Mouse (Mus musculus) 3134 (cell line): ENCODE measurements around the gene Lbp.
A peak's percentile ranks its signal among the peaks of the same experiment; 100 is the strongest.

Source experiments
- DNase-seq: peaks from one replicate; pipeline ENCODE4 v3.0.0-alpha.2; 2011; ENCODE audit warnings: low spot score; ENCODE audit not compliant: insufficient read length; ENCODE audit errors: extremely low read depth

Lbp gene

DNA sequence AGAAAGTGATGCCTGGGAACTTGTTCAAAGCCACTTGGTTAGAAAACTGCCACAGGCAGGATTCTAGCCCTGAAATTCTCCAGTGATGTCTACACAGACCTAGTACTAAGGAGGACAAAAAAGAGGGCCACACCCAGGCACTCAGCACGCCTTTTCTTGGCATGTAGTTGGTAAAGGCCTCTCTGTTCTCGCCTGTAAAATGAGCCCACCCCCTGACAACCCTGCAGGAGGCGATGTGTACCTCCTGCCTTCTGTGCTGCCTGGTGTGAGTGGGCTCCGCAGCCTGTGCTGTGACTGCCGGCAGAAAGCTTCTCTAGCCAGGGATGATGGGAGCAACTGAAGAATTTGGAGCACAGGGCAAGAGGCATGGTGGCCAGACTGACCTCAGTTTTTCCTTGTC is 2.0 kb downstream of the Lbp start:
- DNase-seq: no peak

DNA sequence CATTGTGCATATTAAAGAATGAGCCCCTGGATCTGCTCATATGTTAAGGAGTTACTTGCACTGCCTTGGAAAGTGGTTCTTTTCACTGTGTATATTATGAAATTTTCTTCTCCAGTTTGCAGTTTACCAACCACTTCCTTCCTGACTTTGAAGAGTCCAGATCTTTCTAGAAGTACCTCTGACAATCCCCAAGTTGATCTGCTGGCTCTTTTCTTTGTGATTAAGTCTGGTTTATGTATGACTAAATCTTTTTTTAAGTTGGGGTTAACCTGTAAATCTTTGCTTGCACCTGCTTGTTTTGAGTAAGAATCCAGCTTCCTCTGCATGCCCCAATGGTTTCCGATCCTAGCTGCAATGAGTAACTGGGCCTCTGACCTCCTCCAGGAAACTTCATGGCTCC is 6.8 kb downstream of the Lbp start:
- DNase-seq: no peak

DNA sequence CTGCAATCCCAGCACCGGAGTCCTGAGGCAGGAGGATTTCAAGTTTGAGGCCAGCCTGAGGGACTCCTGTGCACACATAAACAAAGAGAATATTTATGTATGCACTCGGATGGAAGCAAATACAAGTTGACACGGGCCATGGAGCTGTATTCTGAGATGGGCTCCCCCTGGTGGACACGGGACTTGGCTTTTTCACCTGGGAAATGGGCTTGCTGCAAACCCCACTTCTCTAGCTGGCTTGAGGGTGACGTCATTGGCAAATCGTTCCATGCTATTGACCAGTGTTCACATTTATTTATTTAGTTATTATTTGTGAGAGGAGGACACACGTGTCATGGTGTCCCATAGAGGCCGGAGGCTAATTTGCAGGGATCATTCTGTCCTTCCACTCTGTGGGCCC is 10.1 kb downstream of the Lbp start:
- DNase-seq: peak; percentile 15

DNA sequence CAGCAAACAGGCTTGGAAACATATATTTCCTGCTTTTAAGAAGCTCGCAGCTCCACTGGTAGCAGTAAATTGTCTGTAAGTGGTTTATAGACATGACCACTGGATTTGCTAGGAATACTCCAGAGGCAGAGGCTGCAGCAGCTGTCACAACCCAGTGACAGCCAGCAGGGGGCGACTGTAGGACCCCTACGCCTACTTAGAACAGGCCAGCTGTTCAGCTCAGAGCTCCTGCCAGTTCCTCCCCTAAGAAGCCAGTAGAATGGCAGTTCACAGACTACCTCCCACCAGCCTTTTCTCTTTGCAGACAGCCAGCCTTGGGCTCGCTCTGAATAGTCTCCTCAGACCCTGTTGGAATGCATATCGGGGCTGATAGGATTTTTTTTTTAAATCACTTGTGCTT is 10.7 kb downstream of the Lbp start:
- peak; percentile 41 for DNase-seq

DNA sequence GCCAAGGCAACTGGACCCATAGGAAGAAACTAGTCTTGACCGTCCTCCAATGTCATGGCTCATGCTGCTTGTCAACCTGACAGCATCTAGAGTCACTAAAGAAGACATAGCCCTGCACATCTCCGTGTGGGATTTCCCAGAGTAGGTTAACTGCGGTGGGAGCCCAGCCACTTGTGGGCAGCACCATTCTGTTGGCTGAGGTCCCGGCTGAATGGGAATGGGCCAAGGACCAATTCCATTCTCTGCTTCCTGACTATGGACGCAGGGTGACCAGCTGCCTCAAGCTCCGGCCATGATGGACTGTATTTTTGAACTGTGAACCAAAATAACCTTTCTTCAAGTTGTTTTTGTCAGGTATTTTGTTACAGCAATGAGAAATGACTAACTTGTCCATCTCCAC is 15.3 kb downstream of the Lbp start:
- DNase-seq: no peak

DNA sequence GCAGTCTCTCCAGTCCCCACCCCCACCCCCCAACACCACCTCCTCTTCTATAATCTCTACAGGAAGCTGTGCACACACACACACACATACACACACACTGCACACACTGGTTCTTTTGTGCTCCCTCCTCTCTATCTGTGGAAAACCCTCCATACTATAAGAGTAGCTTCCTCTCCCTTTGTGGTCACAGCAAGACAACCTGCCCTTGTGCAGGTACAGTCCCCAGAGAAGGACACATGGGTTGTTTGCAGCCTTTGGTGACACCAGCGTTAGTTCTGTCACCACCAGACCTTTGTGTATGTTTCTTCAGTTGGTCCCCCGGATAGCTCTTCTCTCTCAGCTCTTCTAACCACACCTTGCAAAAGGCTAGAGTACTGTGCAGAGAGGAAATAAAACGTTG is 16.6 kb downstream of the Lbp start:
- no peak for DNase-seq

DNA sequence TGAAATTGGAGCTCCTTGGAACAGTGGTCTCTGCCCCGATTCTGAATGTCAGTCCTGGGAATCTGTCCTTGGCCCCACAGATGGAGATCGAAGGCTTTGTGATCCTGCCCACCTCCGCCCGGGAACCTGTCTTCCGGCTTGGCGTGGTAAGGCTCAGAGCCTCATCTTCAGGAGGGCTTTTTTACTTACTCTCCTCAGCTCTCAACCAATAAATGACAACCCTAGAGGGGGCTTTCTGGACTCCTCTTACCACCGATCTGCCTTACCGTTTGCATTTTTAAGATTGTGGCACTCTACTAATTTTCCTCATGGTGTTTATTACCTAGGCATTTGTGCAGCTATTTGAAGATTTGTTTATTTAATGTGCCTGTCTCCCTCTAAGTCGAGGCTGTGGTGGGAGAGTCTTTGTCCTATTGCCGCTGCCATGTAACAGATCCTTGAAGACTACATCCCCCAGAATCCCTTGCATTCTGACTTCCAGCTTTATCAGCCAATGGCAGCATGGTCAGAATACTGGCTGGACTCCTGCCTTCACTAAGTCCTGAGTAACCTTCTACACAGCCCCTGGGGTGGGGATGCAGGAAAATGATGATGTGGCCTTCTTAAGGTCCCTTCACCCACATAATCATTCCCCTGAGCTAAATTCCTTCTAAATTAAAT is 18.4 kb downstream of the Lbp start:
- DNase-seq: no peak

DNA sequence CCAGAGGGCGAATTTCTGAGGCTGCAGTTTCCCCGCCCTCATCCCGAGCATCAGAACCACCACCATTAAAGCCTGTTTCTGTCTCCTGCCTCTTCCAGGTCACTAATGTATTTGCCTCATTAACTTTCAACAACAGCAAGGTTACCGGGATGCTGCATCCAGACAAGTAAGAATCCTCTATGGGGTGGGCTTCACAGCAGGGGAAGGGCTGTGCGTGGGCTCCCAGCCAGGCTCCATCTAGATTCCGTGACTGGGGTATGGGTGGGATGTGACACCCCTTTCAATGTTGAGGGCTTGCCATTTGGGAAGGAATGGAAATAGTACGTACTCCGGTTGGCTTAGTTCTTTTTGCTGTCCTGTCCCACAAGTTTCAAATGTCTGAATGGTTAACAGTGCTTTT is 19.3 kb downstream of the Lbp start:
- no peak for DNase-seq

DNA sequence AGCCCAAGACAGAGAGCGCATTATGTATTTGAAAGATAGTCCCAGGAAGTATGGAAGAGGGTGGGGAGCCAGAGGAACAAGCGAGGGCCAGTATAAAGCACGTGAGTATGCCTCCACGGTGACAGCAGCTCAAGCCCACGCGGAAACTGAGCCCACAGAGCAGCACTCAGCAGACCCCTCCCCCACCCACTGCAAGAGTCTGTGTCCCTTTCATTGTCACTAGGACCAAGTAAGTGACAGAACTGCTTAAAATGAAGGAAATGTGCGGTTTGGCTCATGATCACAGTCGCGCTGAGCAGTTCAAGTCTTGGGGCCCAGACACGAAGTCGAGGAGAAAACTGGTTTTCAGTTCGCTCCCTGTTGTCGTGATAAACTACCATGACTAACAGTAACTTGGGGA is 28.1 kb downstream of the Lbp start:
- no peak for DNase-seq

DNA sequence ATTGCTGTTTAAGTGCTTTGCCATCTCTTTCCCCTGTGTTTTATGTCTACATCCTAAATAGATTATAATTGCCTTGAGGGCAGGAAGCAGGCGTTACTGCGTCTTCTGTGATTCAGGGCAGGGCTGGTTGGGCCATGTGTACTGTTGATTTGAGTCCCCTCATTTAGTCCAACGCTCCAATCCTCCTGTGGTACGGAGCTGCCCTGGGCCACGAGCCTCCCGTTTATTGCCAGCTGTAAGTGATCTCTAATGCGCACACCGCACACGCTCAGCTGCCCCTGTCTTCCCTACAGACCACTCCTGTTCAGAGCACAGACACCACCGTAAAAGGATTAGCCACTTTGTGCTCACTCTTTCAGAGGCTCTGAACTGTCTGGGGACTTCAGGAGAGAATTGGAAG is 31.4 kb downstream of the Lbp start:
- DNase-seq: no peak

DNA sequence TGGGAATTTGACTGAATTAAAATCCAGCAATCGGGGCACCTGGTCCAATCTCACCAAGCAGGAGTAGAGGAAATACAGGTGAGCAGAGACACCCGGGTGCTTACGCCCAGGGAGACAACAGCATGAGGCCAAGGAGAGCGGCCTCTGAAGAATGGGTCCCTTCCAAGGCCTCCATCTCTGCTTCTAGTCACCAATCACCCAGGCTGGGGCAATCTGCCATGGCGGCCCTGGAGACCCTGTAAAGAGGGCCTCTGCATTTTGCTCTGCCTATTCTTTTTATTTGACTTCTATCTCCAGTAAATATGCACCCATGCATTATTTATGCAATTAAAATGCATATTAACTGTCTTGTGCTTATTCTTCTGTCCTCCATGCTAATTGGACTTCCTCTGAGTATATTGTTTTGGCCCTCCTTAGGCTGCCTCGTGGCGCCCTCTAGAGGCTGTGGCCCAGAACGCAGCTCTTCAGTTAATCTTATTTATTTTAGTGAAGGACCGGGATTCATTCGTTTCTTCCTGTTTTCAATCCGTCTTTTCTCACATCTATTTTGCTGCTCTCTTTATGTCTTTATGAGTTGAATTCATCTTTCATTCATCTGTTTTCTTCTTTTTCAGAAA is 33.8 kb downstream of the Lbp start:
- no peak for DNase-seq

DNA sequence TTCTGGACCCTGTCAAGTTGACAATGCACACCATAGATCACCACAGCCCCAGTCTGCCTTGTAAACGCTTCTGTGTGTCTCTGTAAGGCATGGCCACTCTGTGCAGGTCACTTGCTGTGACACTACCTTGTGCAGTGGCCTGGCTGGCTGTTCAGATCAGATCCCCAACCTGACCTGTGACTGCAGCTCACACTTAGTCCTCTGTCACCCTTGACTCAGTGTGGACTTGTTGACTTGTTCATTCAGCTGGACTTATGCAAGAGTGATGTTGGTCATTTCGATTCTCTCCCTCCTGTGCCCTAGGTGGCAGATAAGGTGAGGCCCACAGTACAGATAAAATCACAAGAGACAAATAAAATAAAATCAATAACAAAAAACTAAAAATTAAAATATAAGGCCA is 35.0 kb downstream of the Lbp start:
- DNase-seq: no peak

DNA sequence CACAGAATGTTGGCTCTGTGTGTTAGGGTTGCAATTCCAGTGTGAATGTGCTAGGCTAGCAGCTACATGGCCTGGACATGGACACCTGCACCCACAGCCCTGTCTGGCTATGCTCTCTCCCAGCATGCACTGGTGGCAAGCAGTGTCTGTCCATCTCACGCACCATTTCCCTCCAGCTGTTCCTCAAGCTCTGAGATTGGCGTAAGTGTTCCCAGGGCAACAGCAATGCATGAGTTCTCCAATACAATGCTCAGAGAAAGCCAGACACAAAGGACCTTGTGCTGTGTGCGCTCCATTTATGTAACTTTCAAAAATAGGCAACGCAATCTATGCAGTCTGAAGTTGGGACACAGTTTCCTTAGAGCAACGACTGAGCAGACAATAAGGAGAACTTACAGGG is 37.2 kb downstream of the Lbp start:
- DNase-seq: no peak

DNA sequence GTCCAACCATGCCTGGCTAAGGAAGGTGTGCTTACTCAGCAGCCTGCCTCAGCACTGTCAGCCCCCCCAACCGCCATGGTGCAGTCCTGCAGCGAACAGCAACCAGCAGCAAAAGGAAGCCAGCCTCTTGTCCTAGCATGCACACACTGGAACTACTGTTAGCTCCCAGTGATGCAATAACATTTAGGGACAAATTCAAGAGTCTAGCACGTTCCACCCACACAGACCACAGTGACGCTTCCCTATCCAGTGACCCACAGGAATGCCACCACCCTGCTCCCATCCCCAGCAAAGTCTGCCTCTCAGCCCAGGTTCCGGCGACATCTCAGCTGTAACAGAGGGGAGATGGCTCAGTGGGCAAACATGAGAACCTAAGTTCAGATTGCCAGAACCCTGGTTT is 40.2 kb downstream of the Lbp start:
- DNase-seq: no peak

DNA sequence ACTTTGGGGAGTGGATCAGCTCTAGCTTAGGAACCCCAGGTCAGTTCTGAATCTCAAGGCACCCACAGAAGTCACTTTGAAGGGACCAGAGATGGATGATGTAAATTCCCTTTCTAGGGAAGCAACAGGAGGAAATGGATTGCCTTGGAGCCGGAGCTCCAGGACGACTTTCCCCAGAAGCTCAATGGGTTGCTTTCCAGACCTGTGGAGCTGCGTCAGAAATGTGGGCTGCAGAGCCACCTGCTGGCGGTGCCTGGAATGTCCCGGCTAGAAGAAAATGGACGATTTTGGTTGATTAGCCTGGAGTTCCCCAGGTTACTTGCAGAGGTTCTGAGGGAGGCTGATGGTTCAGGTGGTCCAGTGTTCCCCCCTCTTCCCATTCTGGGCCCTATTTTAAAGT is 41.6 kb downstream of the Lbp start:
- DNase-seq: peak; percentile 55

DNA sequence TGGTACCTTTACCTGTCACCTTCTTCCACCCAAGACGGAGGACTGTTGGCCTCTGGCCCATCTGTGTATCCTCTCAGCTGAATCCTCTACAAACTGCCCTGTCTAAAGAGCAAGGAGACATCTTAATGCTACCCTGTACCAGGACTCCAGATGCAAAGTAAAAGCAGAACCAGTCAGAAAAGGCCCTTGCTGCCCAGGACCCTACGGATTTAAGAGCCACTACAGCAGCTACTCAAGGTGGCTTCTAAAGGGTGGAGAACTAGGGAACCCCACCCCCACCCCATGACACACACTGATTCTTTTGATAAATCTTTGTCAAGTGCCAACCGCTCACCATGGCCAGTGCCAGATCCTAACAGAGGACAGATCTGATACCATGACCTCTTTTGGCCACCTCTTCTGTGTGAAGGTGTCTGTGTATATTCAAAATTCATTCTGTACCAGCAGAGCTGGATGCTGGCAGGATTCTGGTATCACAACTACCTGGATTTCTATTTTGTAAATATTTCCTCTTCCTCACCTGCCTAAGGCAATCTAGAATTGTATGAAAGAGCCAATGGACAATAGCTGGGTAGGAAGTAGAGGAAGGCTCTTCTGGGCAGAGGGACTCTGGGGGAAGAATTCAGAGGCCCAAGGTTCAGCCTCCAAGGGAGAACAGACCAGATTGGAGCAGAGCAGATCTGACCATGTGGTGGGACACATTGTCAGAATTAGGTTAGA is 46.7 kb downstream of the Lbp start:
- DNase-seq: no peak

DNA sequence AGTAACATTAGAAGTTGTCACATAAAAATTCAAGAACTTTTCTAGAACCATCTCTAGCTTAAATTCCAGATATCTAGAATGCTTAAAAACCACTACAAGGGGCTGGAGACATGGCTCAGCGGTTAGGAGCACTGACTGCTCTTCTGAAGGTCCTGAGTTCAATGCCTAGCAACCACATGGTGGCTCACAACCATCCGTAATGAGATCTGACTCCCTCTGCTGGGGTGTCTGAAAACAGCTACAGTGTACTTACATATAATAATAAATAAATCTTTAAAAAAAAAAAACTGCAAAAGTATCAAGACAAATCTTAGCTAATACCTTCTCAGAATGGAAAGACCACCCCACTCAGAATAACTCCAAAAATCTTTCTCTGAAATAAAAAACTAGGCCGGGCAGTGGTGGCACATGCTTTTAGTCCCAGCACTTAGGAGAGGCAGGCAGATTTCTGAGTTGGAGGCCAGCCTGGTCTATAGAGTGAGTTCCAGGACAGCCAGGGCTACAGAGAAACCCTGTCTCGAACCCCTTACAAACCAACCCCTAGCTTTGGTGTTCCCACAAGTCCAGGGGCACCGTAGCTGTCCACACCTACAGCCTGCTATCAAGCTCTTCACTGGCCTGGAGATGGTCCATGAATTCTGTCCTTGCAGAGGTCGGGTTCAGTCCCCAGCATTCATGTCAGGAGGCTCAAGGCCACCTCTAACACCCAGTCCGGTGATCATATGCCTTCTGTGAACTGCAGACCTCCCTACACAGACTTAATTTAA is 48.2 kb downstream of the Lbp start:
- DNase-seq: no peak

DNA sequence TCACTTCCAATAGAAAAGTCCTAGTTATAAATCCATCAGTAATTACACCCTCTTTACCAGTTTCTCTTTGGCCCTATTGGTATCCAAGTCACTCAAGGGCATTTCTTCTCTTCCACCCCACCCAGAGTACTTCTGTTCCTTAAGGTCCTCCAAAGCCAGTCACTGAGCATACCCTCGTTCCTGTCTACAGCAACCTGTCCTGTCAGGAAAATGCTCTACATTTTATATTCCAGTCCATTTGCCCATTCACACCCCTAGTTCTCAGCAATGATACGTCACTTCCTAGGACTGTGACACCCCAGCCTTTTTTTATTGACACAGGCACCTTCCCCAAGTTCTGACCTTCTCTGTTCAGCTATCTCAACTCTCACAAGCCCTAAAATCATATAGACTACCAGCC is 48.9 kb downstream of the Lbp start:
- no peak for DNase-seq

DNA sequence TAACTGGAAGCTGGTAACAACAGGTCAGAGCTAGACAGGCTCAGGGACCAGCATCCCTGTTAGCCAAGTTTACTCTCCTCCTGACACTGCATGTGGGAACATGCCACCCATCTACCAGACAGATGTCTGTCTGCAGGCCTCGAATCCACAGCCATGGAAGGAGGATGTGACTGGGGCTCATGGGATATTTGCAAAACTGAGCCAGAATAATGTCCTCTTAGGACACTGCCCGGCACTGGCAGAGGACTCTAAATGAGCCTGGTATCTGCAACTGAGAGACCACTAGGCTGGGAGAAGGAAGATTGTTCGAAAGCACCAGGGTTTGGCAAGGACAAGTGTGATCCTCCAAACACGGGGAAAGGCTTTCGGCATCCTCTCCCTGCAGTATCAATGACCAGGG is 49.8 kb downstream of the Lbp start:
- DNase-seq: no peak

DNA sequence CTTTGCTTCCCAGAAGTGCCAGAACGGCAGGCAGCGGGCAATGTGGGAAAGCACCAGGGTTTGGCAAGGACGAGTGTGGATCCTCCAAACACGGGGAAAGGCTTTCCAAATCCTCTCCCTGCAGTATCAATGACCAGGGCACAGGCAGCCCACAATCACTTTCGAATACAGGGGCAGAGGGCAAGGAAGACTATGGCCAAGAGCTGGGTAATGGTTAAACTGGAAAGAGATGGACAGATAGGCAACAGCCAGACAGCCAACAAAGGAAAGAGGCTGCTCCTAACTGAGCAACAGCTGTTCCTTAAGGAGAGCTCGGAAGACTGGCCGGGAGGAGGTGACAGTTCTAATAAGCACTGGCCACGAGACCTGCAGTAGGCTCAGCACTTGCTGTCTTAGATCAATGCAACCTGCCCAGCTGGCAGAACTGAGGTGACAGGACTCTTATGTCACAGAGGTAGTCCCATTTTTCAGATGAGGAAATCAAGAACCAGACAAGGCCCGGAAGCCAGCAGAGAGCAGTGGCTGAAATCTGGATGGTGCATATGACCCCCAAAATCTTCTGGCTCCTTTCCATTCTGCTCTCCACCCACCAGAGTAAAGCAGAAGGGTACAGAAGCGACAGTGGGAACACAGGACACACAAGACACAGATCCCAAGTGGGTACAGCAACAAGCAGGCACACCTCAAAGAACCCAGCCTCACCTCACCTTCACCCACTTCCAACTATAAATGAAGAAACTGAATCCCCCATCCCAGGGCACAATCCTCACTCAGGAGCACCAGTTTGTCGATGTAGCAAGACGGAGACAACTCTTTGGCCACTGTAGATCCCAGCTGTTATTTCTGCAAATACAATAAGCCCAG is 53.7 kb downstream of the Lbp start:
- DNase-seq: no peak
